Mouse (Mus musculus) MEL (cell line): Measurements from ENCODE around the gene Atrnl1. TPM values are rescaled to one million over a fixed set of nuclear protein-coding genes. Genes with fewer than 3 reads are reported as not detected.

Experiments
- DNase-seq: peaks from one replicate; pipeline ENCODE4 v3.0.0; 2011; ENCODE audit warnings: low read depth, low spot score
- H3K27ac ChIP-seq: 2 replicates; pipeline ENCODE4 v1.5.1; 2012; ENCODE audit warnings: low read depth, mild to moderate bottlenecking, control low read depth, low read length, moderate library complexity; ENCODE audit not compliant: control insufficient read depth
- H3K27me3 ChIP-seq, 2 experiments: fragments of 150-350 bp in 1 of 2; sonication (generic) in 1 of 2; 2 replicates each; pipeline ENCODE4 v1.6.1; 2012; ENCODE audit warnings: low read length in 2 of 2, mild to moderate bottlenecking in 2 of 2, improper control_type of control experiment in 1 of 2, moderate library complexity in 1 of 2; ENCODE audit not compliant: insufficient read depth in 2 of 2, control insufficient read depth in 1 of 2
- H3K36me3 ChIP-seq, 2 experiments: 2 replicates each; pipeline ENCODE4 v1.6.1; 2012 to 2014; ENCODE audit warnings: low read length in 2 of 2, improper control_type of control experiment in 1 of 2, inconsistent platforms in 1 of 2, mild to moderate bottlenecking in 1 of 2; ENCODE audit not compliant: insufficient read depth in 2 of 2, control insufficient read depth in 1 of 2
- H3K4me1 ChIP-seq, 2 experiments: fragments of 150-350 bp in 1 of 2; sonication (generic) in 1 of 2; 2 replicates each; pipeline ENCODE4 v1.6.1; 2012; ENCODE audit warnings: low read length in 2 of 2, improper control_type of control experiment in 1 of 2, mild to moderate bottlenecking in 1 of 2; ENCODE audit not compliant: insufficient read depth in 2 of 2, control insufficient read depth in 1 of 2
- H3K4me3 ChIP-seq, 2 experiments: fragments of 150-350 bp in 1 of 2; sonication (generic) in 1 of 2; 2 replicates each; pipeline ENCODE4 v1.5.1; 2012; ENCODE audit warnings: low read depth in 2 of 2, low read length in 2 of 2, mild to moderate bottlenecking in 2 of 2, moderate library complexity in 2 of 2, control low read depth in 1 of 2, improper control_type of control experiment in 1 of 2; ENCODE audit not compliant: control insufficient read depth in 1 of 2, insufficient read depth in 1 of 2
- H3K79me2 ChIP-seq: 2 replicates; pipeline ENCODE4 v1.6.1; 2012; ENCODE audit warnings: mild to moderate bottlenecking, low read length, moderate library complexity; ENCODE audit not compliant: control insufficient read depth, poor library complexity, insufficient read depth
- H3K9ac ChIP-seq: 2 replicates; pipeline ENCODE4 v1.6.1; 2012; ENCODE audit warnings: low read depth, mild to moderate bottlenecking, control low read depth, low read length, moderate library complexity; ENCODE audit not compliant: control insufficient read depth, poor library complexity, severe bottlenecking
- H3K9me3 ChIP-seq: fragments of 150-350 bp; sonication (generic); replicated peaks from 2 replicates; pipeline ENCODE4 v1.6.1; 2012; ENCODE audit warnings: mild to moderate bottlenecking, low read length, improper control_type of control experiment, moderate library complexity; ENCODE audit not compliant: insufficient read depth
- BHLHE40 ChIP-seq: IDR thresholded peaks from 2 replicates; pipeline ENCODE4 v1.6.1; 2012; ENCODE audit warnings: low read depth, mild to moderate bottlenecking, inconsistent platforms, low read length, improper control_type of control experiment, borderline replicate concordance
- CTCF ChIP-seq, 3 experiments: IDR thresholded peaks in 2 of 3; conservative IDR thresholded peaks in 1 of 3; 2 replicates each; pipeline ENCODE4 v1.5.1; 2011 to 2012; ENCODE audit warnings: low read length in 3 of 3, low read depth in 2 of 3, mild to moderate bottlenecking in 2 of 3, improper control_type of control experiment in 1 of 3, inconsistent platforms in 1 of 3, mixed read lengths in 1 of 3, moderate library complexity in 1 of 3; ENCODE audit not compliant: control insufficient read depth in 1 of 3, insufficient read depth in 1 of 3, poor library complexity in 1 of 3, severe bottlenecking in 1 of 3
- E2F4 ChIP-seq: IDR thresholded peaks from 2 replicates; pipeline ENCODE4 v1.6.1; 2011; ENCODE audit warnings: low read depth, low read length, improper control_type of control experiment, borderline replicate concordance
- EP300 ChIP-seq, 2 experiments: IDR thresholded peaks; 2 replicates each; pipeline ENCODE4 v1.6.1; 2011; ENCODE audit warnings: improper control_type of control experiment in 2 of 2, low read length in 2 of 2, low read depth in 1 of 2, mild to moderate bottlenecking in 1 of 2
- ETS1 ChIP-seq: IDR thresholded peaks from 2 replicates; pipeline ENCODE4 v1.6.1; 2012; ENCODE audit warnings: low read depth, mild to moderate bottlenecking, inconsistent platforms, low read length, improper control_type of control experiment, moderate library complexity
- GABPA ChIP-seq: IDR thresholded peaks from 2 replicates; pipeline ENCODE4 v1.6.1; 2012; ENCODE audit warnings: low read depth, mild to moderate bottlenecking, inconsistent platforms, low read length, improper control_type of control experiment, moderate library complexity
- GATA1 ChIP-seq: IDR thresholded peaks from 2 replicates; pipeline ENCODE4 v1.6.1; 2011; ENCODE audit warnings: low read depth, low read length, improper control_type of control experiment
- MAX ChIP-seq: IDR thresholded peaks from 2 replicates; pipeline ENCODE4 v1.6.1; 2011; ENCODE audit warnings: low read length, improper control_type of control experiment
- MEF2A ChIP-seq: IDR thresholded peaks from 2 replicates; pipeline ENCODE4 v1.6.1; 2014; ENCODE audit warnings: low read depth, mild to moderate bottlenecking, inconsistent platforms, low read length, improper control_type of control experiment; ENCODE audit not compliant: poor library complexity, insufficient replicate concordance, severe bottlenecking; ENCODE audit errors: extremely low read depth
- MYB ChIP-seq: IDR thresholded peaks from 2 replicates; pipeline ENCODE4 v1.6.1; 2011; ENCODE audit warnings: mild to moderate bottlenecking, low read depth, low read length, improper control_type of control experiment
- MYC ChIP-seq: IDR thresholded peaks from 2 replicates; pipeline ENCODE4 v1.6.1; 2011; ENCODE audit warnings: low read depth, mild to moderate bottlenecking, low read length, improper control_type of control experiment, moderate library complexity
- NRF1 ChIP-seq: IDR thresholded peaks from 2 replicates; pipeline ENCODE4 v1.6.1; 2014; ENCODE audit warnings: low read depth, mild to moderate bottlenecking, inconsistent platforms, low read length, improper control_type of control experiment, moderate library complexity; ENCODE audit not compliant: poor library complexity, insufficient read depth, severe bottlenecking
- POLR2A ChIP-seq, 2 experiments: IDR thresholded peaks; 2 replicates each; pipeline ENCODE4 v1.6.1; 2011 to 2012; ENCODE audit warnings: low read length in 2 of 2, mild to moderate bottlenecking in 2 of 2, control low read depth in 1 of 2, improper control_type of control experiment in 1 of 2, low read depth in 1 of 2, moderate library complexity in 1 of 2; ENCODE audit not compliant: control insufficient read depth in 1 of 2, insufficient read depth in 1 of 2, poor library complexity in 1 of 2
- POLR2AphosphoS2 ChIP-seq: IDR thresholded peaks from 2 replicates; pipeline ENCODE4 v1.6.1; 2011; ENCODE audit warnings: low read length, improper control_type of control experiment
- POLR2AphosphoS5 ChIP-seq: IDR thresholded peaks from 2 replicates; pipeline ENCODE4 v1.6.1; 2012; ENCODE audit warnings: low read depth, borderline replicate concordance, mild to moderate bottlenecking, inconsistent platforms, low read length, moderate library complexity, mixed read lengths
- RAD21 ChIP-seq: IDR thresholded peaks from 2 replicates; pipeline ENCODE4 v1.6.1; 2011; ENCODE audit warnings: mild to moderate bottlenecking, low read depth, low read length, improper control_type of control experiment
- SIN3A ChIP-seq: IDR thresholded peaks from 2 replicates; pipeline ENCODE4 v1.6.1; 2012; ENCODE audit warnings: low read length, improper control_type of control experiment, inconsistent platforms
- SMC3 ChIP-seq: IDR thresholded peaks from 2 replicates; pipeline ENCODE4 v1.6.1; 2011; ENCODE audit warnings: low read depth, low read length, improper control_type of control experiment
- TAL1 ChIP-seq: IDR thresholded peaks from 2 replicates; pipeline ENCODE4 v1.6.1; 2012; ENCODE audit warnings: mild to moderate bottlenecking, inconsistent platforms, low read length, moderate library complexity, mixed read lengths
- TCF12 ChIP-seq: IDR thresholded peaks from 2 replicates; pipeline ENCODE4 v1.6.1; 2014; ENCODE audit warnings: low read depth, mild to moderate bottlenecking, inconsistent platforms, low read length, improper control_type of control experiment, moderate library complexity
- USF2 ChIP-seq, 2 experiments: IDR thresholded peaks; 2 replicates each; pipeline ENCODE4 v1.6.1; 2011 to 2012; ENCODE audit warnings: improper control_type of control experiment in 2 of 2, low read length in 2 of 2, borderline replicate concordance in 1 of 2, inconsistent platforms in 1 of 2, low read depth in 1 of 2, mild to moderate bottlenecking in 1 of 2; ENCODE audit not compliant: insufficient read depth in 1 of 2
- ZC3H11A ChIP-seq: IDR thresholded peaks from 2 replicates; pipeline ENCODE4 v1.6.1; 2012; ENCODE audit warnings: low read depth, mild to moderate bottlenecking, inconsistent platforms, low read length, improper control_type of control experiment
- ZKSCAN1 ChIP-seq: IDR thresholded peaks from 2 replicates; pipeline ENCODE4 v1.6.1; 2012; ENCODE audit warnings: low read depth, mild to moderate bottlenecking, inconsistent platforms, low read length, improper control_type of control experiment, moderate library complexity
- ZNF384 ChIP-seq: IDR thresholded peaks from 2 replicates; pipeline ENCODE4 v1.6.1; 2012; ENCODE audit warnings: low read depth, mild to moderate bottlenecking, inconsistent platforms, low read length, improper control_type of control experiment
- polyA plus RNA-seq, 2 experiments: library from polyadenylated mRNA; stranded (reverse) in 1 of 2; unstranded in 1 of 2; fragments of >175 nt in 1 of 2; fragments of >200 nt in 1 of 2; gene quantifications; 2 replicates each; pipeline versions ENCODE4 v1.2.1 to v1.2.4; 2012; ENCODE audit warnings: low replicate concordance in 2 of 2, low read depth in 1 of 2; ENCODE audit not compliant: insufficient read length in 2 of 2, insufficient read depth in 1 of 2, missing spikeins in 1 of 2
- total RNA-seq: library from RNA; depleted of rRNA; stranded (reverse); fragments of 300-350 nt; gene quantifications from 2 replicates; pipeline ENCODE4 v1.2.3, GENCODE M21; 2012

Atrnl1 gene
- total and polyA plus RNA-seq, 3 experiments: 6.4 to 8.2 TPM; not detected in 1

DNA sequence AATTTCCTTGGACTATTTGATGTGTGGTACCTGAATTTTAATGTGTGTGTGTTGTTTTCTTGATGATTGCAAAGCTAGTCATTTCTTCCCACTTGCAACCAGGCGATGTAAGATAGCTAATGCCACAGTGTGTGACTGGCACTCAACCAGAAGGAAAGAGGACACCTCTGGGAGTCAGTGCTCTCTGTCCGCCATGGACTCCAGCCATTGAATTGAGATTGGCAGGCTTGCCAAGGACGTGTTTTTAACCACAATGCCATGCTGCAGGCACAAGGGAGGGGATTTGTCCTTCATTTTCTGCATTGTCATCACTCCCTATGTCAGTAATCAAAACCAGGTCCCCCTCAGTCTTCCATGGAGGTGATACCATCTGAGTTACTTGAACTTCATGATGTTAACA is 126.6 kb downstream of the Atrnl1 start:
- no peak for DNase-seq
- no peak overlapping the region for H3K27ac ChIP-seq
- no peak overlapping the region for H3K9ac ChIP-seq
- H3K79me2 ChIP-seq: no peaks in the 10 kb centered on the region
- 0 out of 4 replicates have a peak, but pooled peaks cover 0 to 2% of the 10 kb centered on the region in 2 experiments for H3K36me3 ChIP-seq
- no peaks in the 10 kb centered on the region for H3K27me3 ChIP-seq
- H3K9me3 ChIP-seq: no peaks in the 10 kb centered on the region
- H3K4me3 ChIP-seq: no peak overlapping the region
- H3K4me1 ChIP-seq: no peaks in the 10 kb centered on the region
- no peak for TF ChIP-seq POLR2AphosphoS2
- no peak for TF ChIP-seq MAX
- TF ChIP-seq BHLHE40: no peak
- TF ChIP-seq GATA1: no peak
- no peak for TF ChIP-seq SIN3A
- no peak for TF ChIP-seq MYB
- TF ChIP-seq MYC: no peak
- TF ChIP-seq ZNF384: no peak
- TF ChIP-seq SMC3: no peak
- no peak for TF ChIP-seq POLR2A (IDR thresholded peaks at IDR 0.05; ENCODE audit: control insufficient read depth in 1 of 2, insufficient read depth in 1 of 2, low read depth in 1 of 2, low read length in 2 of 2, poor library complexity in 1 of 2)
- TF ChIP-seq TCF12: no peak
- TF ChIP-seq POLR2AphosphoS5: no peak
- no peak for TF ChIP-seq TAL1
- TF ChIP-seq RAD21: no peak
- no peak for TF ChIP-seq ZKSCAN1
- no peak for TF ChIP-seq ETS1
- no peak for TF ChIP-seq MEF2A
- TF ChIP-seq USF2 (IDR thresholded peaks at IDR 0.05; ENCODE audit: borderline replicate concordance in 1 of 2, insufficient read depth in 1 of 2, low read depth in 1 of 2, low read length in 2 of 2): no peak

- no peak overlapping the region for H3K9ac ChIP-seq
- no peaks in the 10 kb centered on the region; a peak in 1 of 4 replicates for H3K4me1 ChIP-seq
- no peaks in the 10 kb centered on the region for H3K9me3 ChIP-seq
- H3K79me2 ChIP-seq: no peaks in the 10 kb centered on the region
- H3K27ac ChIP-seq: no peak overlapping the region
- TF ChIP-seq EP300 (IDR thresholded peaks at IDR 0.05; ENCODE audit: low read depth in 1 of 2, low read length in 2 of 2): no peak
- TF ChIP-seq USF2 (IDR thresholded peaks at IDR 0.05; ENCODE audit: borderline replicate concordance in 1 of 2, insufficient read depth in 1 of 2, low read depth in 1 of 2, low read length in 2 of 2): no peak
- TF ChIP-seq MEF2A: no peak
- TF ChIP-seq E2F4: no peak
- TF ChIP-seq NRF1: no peak
- no peak for TF ChIP-seq GABPA
- peak; percentile 34 to 65 (median 56); a peak in 5 of 6 replicates for TF ChIP-seq CTCF (IDR thresholded peaks at IDR 0.05 in 2 of 3, conservative IDR thresholded peaks at IDR 0.05 in 1 of 3; ENCODE audit: control insufficient read depth in 1 of 3, insufficient read depth in 1 of 3, low read depth in 2 of 3, low read length in 3 of 3, poor library complexity in 1 of 3, severe bottlenecking in 1 of 3)
- peak; percentile 65 for TF ChIP-seq RAD21
- TF ChIP-seq ZKSCAN1: no peak
- TF ChIP-seq ZC3H11A: peak; percentile 9; the same call in 1 of the 2 replicates
- no peak for TF ChIP-seq POLR2AphosphoS2
- peak; percentile 65 for TF ChIP-seq SMC3
- DNase-seq: peak; percentile 31
- no peaks in the 10 kb centered on the region; a peak in 2 of 4 replicates for H3K36me3 ChIP-seq
- H3K27me3 ChIP-seq: no peaks in the 10 kb centered on the region
- H3K4me3 ChIP-seq: no peak overlapping the region
These were observed 134.7 kb downstream of the Atrnl1 start for GRCm38 (mm10) chr19:57745579-57745978.
